Mouse (Mus musculus): Measurements from ENCODE around the gene Dtl.

DNA sequence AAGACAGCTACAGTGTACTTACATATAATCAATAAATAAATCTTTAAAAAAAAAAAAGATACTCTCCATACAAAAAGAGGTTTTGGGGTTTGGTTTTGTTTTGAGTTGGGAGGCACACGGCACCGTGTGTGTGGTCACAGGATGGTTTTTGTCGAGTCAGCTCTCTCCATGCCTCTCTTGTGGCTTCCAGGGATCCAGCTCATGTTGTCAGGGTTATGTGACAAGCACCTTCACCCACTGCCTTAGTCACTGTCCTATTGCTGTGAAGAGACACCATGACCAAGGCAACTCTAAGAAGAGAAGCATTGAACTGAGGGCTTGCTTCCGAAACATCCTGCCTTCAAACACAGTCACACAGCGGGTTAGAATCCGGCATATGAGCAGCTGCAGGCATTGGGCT, 75.7 kb downstream of the Dtl start:
- no peak for TF ChIP-seq CTCF (IDR thresholded peaks at IDR 0.05; ENCODE audit: low read depth)
- no peak for TF ChIP-seq EP300 (IDR thresholded peaks at IDR 0.05; ENCODE audit: low read depth)

All from liver, postnatal 0 days (tissue).